Mouse (Mus musculus): ENCODE results near the gene Mxd1. TPM values are rescaled to one million over a fixed set of nuclear protein-coding genes. Genes with fewer than 3 reads are reported as not detected.

Gene Mxd1
- total and polyA plus RNA-seq, 3 experiments = 4.4 to 6.7 (median 6.0) TPM

DNA sequence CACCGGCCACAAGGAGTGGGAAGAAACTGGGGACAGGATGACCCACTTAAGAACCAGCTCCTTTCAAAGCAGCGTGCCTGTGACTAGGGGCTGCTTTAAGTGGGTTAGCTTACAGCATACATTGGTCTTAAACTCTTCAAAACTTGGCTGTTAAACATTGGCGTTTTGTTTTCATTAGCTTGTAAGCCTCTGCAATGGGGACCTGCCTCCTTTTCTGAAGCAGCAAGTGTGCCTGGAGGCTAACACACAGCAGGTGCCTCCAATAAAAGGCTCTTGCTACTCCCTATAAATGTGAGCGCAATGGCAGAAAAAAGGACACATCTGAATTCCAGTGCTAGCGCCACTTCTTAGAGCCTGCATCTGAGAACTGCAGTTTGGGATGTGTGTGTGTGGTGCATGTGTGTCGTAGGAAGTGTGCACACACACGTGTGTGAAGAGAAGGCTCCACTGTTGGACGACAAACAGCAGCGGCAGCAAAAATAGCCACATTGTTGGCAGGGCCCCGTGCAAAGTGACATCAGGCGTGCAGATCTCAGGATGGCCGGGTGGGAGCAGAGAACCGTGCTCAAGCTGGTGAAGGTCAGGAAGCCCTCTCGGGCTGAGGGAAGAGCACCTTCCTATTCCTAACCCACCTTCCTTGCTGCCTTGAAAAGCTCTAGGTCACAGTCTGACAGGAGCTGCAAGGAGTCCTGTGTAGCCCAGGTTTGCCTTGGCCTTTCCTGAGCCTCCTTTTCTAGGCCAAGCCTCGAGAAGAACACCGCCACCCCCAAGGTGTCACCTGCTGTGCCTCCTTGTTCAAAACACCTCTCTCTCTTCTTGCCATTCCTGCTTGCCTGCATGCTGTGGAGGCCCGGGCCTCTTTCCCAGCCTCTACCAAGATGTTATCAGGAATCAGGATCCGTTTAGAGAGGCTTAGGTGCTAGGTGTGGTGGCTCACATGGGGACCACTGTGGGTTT, 44.6 kb downstream of the Mxd1 start:
- H3K27ac ChIP-seq = no peak overlapping the region

DNA sequence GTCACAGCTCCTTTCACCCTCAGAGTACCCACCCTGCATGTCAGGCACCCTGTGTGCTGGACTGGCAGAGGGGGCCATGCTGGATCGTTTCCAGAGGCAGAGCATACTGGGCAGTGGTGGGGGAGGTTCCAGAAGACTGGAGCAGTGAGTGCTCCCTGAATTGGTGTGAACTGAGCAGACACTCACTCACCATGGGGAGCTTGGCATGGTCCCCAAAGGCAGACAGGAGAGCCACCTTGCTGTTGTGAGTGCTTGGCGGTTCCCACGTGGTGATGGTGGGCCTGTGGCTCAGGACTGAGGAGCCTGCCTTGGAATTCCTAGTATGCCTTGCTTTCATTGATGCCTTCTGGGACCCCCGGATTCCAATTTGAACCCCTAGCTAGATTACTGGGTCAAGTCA, 45.8 kb downstream of the Mxd1 start:
- Histone ChIP-seq H3K9ac (ENCODE audit: low read depth, low read length) (no peak overlapping the region), H3K27me3 (ENCODE audit: control insufficient read depth, insufficient read depth, low read length) (no peaks in the 10 kb centered on the region), H3K79me2 (replicated peaks; ENCODE audit: control insufficient read depth, insufficient read depth, low read length) (no peaks in the 10 kb centered on the region), H3K4me3 (no peak overlapping the region), H3K27ac (no peak overlapping the region), H3K36me3 (ENCODE audit: control insufficient read depth, insufficient read depth, low read length) (no peaks in the 10 kb centered on the region), H3K4me1 (ENCODE audit: control insufficient read depth, insufficient read depth, low read length) (0 out of 2 replicates have a peak, but pooled peaks cover 2% of the 10 kb centered on the region)
- intact Hi-C loops (cut with DNase I) = no loop called here
- WGBS = 83% methylated on average over 4 of the region's 4 CpGs
- DNase-seq = no peak
- TF ChIP-seq EP300 (IDR thresholded peaks at IDR 0.05; ENCODE audit: insufficient read depth, low read depth, low read length) = no peak
- TF ChIP-seq POLR2A (IDR thresholded peaks at IDR 0.05; ENCODE audit: insufficient read depth, low read depth, low read length) = no peak
- TF ChIP-seq CTCF (IDR thresholded peaks at IDR 0.05) = no peak

More for the DNA sequence above, 44.6 kb downstream of the Mxd1 start:
- peak in 1 of 2 experiments; percentile 27 for DNase-seq
- Histone ChIP-seq H3K27me3 (ENCODE audit: control insufficient read depth, insufficient read depth, low read length) (no peaks in the 10 kb centered on the region), H3K79me2 (replicated peaks; ENCODE audit: control insufficient read depth, insufficient read depth, low read length) (no peaks in the 10 kb centered on the region), H3K4me3 (no peak overlapping the region), H3K4me1 (ENCODE audit: control insufficient read depth, insufficient read depth, low read length) (0 out of 2 replicates have a peak, but pooled peaks cover 2% of the 10 kb centered on the region), H3K36me3 (ENCODE audit: control insufficient read depth, insufficient read depth, low read length) (no peaks in the 10 kb centered on the region), H3K9ac (ENCODE audit: low read depth, low read length) (no peak overlapping the region)
- TF ChIP-seq EP300 (IDR thresholded peaks at IDR 0.05; ENCODE audit: insufficient read depth, low read depth, low read length) (no peak), CTCF (IDR thresholded peaks at IDR 0.05) (no peak), POLR2A (IDR thresholded peaks at IDR 0.05; ENCODE audit: insufficient read depth, low read depth, low read length) (no peak)
- intact Hi-C loops (cut with DNase I) = no loop called here
- whole genome bisulfite sequencing = 45% methylated on average over 18 of the region's 18 CpGs

DNA sequence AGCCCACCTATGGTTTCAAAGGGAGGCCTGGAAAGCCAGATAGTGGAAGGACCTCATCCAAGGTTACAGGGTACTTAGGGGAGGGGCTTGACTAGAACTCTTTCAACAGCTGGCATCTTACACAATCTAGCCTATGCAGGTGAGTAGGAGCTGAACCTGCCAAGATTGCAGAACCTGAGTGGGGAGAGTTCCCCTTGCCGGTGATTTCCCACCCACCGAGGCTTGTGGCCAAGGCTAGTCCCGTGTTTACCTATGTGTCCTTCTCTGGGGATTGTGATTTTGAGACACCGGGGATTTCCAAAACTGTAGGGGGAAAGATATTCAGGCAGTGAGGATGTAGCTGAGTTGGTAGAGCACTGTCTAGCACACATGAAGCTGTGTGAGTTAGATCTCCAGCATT, 53.7 kb downstream of the Mxd1 start:
- no peaks in the 10 kb centered on the region for H3K36me3 ChIP-seq (ENCODE audit: control insufficient read depth, insufficient read depth, low read length)
- intact Hi-C loops (cut with DNase I) = no loop called here
- no peaks in the 10 kb centered on the region for H3K79me2 ChIP-seq (replicated peaks; ENCODE audit: control insufficient read depth, insufficient read depth, low read length)
- TF ChIP-seq POLR2A (IDR thresholded peaks at IDR 0.05; ENCODE audit: insufficient read depth, low read depth, low read length) = no peak
- no peak for TF ChIP-seq CTCF (IDR thresholded peaks at IDR 0.05)
- no peak for TF ChIP-seq EP300 (IDR thresholded peaks at IDR 0.05; ENCODE audit: insufficient read depth, low read depth, low read length)
- WGBS = 70% methylated on average over 4 of the region's 4 CpGs
- H3K27me3 ChIP-seq (ENCODE audit: control insufficient read depth, insufficient read depth, low read length) = no peaks in the 10 kb centered on the region
- H3K27ac ChIP-seq = no peak overlapping the region
- H3K9ac ChIP-seq (ENCODE audit: low read depth, low read length) = no peak overlapping the region
- DNase-seq = no peak
- H3K4me3 ChIP-seq = no peak overlapping the region
- no peaks in the 10 kb centered on the region for H3K4me1 ChIP-seq (ENCODE audit: control insufficient read depth, insufficient read depth, low read length)

DNA sequence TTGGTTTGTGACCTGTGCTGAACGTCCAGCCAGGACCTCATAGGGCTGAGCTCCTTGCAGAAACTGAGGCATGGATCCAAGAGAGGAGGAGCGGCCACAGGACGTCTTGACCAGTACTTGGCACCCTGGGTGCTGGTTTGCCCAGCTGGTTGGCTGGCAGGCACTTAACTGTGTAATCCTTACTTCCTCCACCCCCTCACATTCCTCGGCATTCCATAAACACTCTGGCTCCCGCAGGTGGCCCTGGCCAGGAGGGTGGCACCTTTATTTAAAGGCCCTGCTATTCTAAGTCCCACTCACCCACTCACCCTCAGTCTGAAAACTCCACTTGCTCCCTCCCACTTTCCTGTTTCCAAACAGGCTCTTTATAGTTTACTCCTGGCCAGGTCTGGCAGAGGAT, 58.2 kb downstream of the Mxd1 start:
- Histone ChIP-seq H3K9ac (ENCODE audit: low read depth, low read length) (no peak overlapping the region), H3K36me3 (ENCODE audit: control insufficient read depth, insufficient read depth, low read length) (no peaks in the 10 kb centered on the region), H3K27me3 (ENCODE audit: control insufficient read depth, insufficient read depth, low read length) (no peaks in the 10 kb centered on the region), H3K27ac (no peak overlapping the region), H3K79me2 (replicated peaks; ENCODE audit: control insufficient read depth, insufficient read depth, low read length) (no peaks in the 10 kb centered on the region), H3K4me1 (ENCODE audit: control insufficient read depth, insufficient read depth, low read length) (no peaks in the 10 kb centered on the region), H3K4me3 (no peak overlapping the region)
- TF ChIP-seq CTCF (IDR thresholded peaks at IDR 0.05) = no peak
- TF ChIP-seq EP300 (IDR thresholded peaks at IDR 0.05; ENCODE audit: insufficient read depth, low read depth, low read length) = no peak
- no peak for TF ChIP-seq POLR2A (IDR thresholded peaks at IDR 0.05; ENCODE audit: insufficient read depth, low read depth, low read length)
- intact Hi-C loops (cut with DNase I) = no loop called here
- DNase-seq = peak in 1 of 2 experiments; percentile 31
- WGBS = 36% methylated on average over 5 of the region's 5 CpGs

DNA sequence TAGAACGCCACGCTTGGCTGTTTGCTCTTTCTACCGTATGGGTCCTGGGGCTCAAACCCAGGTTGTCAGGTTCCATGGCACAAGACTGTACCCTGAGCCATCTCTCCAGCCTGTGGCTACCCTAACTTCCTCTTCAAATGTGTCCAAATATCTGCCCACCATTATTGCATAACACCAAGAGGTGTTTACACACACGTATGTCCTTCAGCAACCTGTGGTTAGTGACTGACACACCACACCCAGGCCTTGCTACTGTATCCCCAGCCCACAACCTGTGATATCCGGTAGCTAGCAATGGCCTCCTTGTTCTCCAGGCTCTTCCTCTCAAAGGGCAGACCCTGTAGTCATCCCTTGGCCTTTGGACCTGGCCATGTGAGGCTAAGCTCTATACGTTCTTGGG, 59.7 kb downstream of the Mxd1 start:
- no peaks in the 10 kb centered on the region for H3K79me2 ChIP-seq (replicated peaks; ENCODE audit: control insufficient read depth, insufficient read depth, low read length)

DNA sequence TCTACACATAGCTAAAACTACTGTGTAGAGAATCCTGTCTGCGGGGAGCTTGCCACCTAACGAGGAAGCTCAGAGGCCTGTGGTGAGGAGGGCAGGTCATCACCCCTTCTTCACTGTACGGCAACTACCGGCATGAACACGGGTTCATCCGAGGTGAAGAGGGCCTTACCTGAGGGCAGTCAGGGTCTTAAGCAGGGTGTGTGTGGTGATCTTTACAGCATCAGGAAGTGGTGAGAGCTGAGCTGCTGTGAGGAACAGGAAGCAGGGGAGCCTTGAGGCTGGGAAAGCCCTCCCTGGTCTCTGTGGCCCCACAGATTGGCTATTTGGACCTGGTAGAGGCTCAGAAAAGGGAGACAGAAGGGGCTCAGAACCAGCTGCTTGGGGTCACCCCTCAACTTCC, 61.5 kb downstream of the Mxd1 start:
- no peaks in the 10 kb centered on the region for H3K4me1 ChIP-seq (ENCODE audit: control insufficient read depth, insufficient read depth, low read length)
- no peak overlapping the region for H3K27ac ChIP-seq
- WGBS = 72% methylated on average over 6 of the region's 6 CpGs
- no peaks in the 10 kb centered on the region for H3K27me3 ChIP-seq (ENCODE audit: control insufficient read depth, insufficient read depth, low read length)
- H3K36me3 ChIP-seq (ENCODE audit: control insufficient read depth, insufficient read depth, low read length) = no peaks in the 10 kb centered on the region
- intact Hi-C loops (cut with DNase I) = no loop called here
- TF ChIP-seq EP300 (IDR thresholded peaks at IDR 0.05; ENCODE audit: insufficient read depth, low read depth, low read length) (no peak), POLR2A (IDR thresholded peaks at IDR 0.05; ENCODE audit: insufficient read depth, low read depth, low read length) (no peak)
- DNase-seq = no peak
- H3K4me3 ChIP-seq = no peak overlapping the region
- no peak overlapping the region for H3K9ac ChIP-seq (ENCODE audit: low read depth, low read length)
- no peaks in the 10 kb centered on the region for H3K79me2 ChIP-seq (replicated peaks; ENCODE audit: control insufficient read depth, insufficient read depth, low read length)

More for the DNA sequence above, 59.7 kb downstream of the Mxd1 start:
- no peak overlapping the region for H3K27ac ChIP-seq
- 90% methylated on average over 6 of the region's 6 CpGs for WGBS
- no peak for TF ChIP-seq CTCF (IDR thresholded peaks at IDR 0.05)
- H3K9ac ChIP-seq (ENCODE audit: low read depth, low read length) = no peak overlapping the region
- no peaks in the 10 kb centered on the region for H3K27me3 ChIP-seq (ENCODE audit: control insufficient read depth, insufficient read depth, low read length)
- intact Hi-C loops (cut with DNase I) = no loop called here
- H3K36me3 ChIP-seq (ENCODE audit: control insufficient read depth, insufficient read depth, low read length) = no peaks in the 10 kb centered on the region
- no peak for DNase-seq
- no peak overlapping the region for H3K4me3 ChIP-seq
- no peaks in the 10 kb centered on the region for H3K4me1 ChIP-seq (ENCODE audit: control insufficient read depth, insufficient read depth, low read length)
